Mouse (Mus musculus) limb, embryonic 11.5 days (tissue): ENCODE measurements around the gene Nppb. TPM values are rescaled to one million over a fixed set of nuclear protein-coding genes. Genes with fewer than 3 reads are reported as not detected.

Source experiments
- ATAC-seq: fragments of 200-750 bp; cut with Nextera tagmentation; 2 replicates; pipeline ENCODE4 v1.8.0; 2017; ENCODE audit warnings: low read depth; ENCODE audit not compliant: insufficient number of reproducible peaks, low FRiP score, low TSS enrichment
- DNase-seq: peaks from one replicate; pipeline ENCODE4 v3.0.0-alpha.2; 2015; ENCODE audit warnings: low spot score
- H3K27ac ChIP-seq: fragments of 300-500 bp; sonication (generic); replicated peaks from 2 replicates; pipeline ENCODE4 v1.5.1; 2014; ENCODE audit warnings: low read depth, mild to moderate bottlenecking, low read length
- H3K27me3 ChIP-seq: fragments of 300-500 bp; sonication (generic); 2 replicates; pipeline ENCODE4 v1.6.1; 2014; ENCODE audit warnings: mild to moderate bottlenecking, low read length, mixed read lengths; ENCODE audit not compliant: control insufficient read depth, insufficient read depth
- H3K36me3 ChIP-seq: fragments of 300-500 bp; sonication (generic); 2 replicates; pipeline ENCODE4 v1.6.1; 2014; ENCODE audit warnings: mild to moderate bottlenecking, low read length, moderate library complexity, mixed read lengths; ENCODE audit not compliant: control insufficient read depth, insufficient read depth
- H3K4me1 ChIP-seq: fragments of 300-500 bp; sonication (generic); 2 replicates; pipeline ENCODE4 v1.6.1; 2014; ENCODE audit warnings: low read length, mixed read lengths; ENCODE audit not compliant: control insufficient read depth, insufficient read depth
- H3K4me2 ChIP-seq: fragments of 300-500 bp; sonication (generic); 2 replicates; pipeline ENCODE4 v1.6.1; 2014; ENCODE audit warnings: low read depth, mild to moderate bottlenecking, moderate library complexity; ENCODE audit not compliant: severe bottlenecking
- H3K4me3 ChIP-seq: fragments of 300-500 bp; sonication (generic); 2 replicates; pipeline ENCODE4 v1.5.1; 2014; ENCODE audit warnings: low read depth, low read length
- H3K9ac ChIP-seq: fragments of 300-500 bp; sonication (generic); 2 replicates; pipeline ENCODE4 v1.6.1; 2014; ENCODE audit warnings: mild to moderate bottlenecking, low read length
- H3K9me3 ChIP-seq: fragments of 300-500 bp; sonication (generic); 2 replicates; pipeline ENCODE4 v1.6.1; 2016; ENCODE audit warnings: low read length; ENCODE audit not compliant: control insufficient read depth
- WGBS: fragments of 180-500 bp; shearing (Covaris S2); extraction: QIAGEN DNeasy Blood & Tissue Kit; methylation state at CpG from one replicate; pipeline ENCODE4 v1.1.7; 2014; 5-methylcytosine and 5-hydroxymethylcytosine counted together
- polyA plus RNA-seq: library from polyadenylated mRNA; unstranded; fragments of >200 nt; fragmentation: Nextera tagmentation; extraction: Ambion mirVana; gene quantifications from 2 replicates; pipeline ENCODE4 v1.2.1, GENCODE M21; 2014

The Nppb gene
- polyA plus RNA-seq, 1 experiment from 2014 or later: not detected

GRCm38 (mm10) chr4:147963623-147964022, 22.0 kb upstream of the Nppb start:
- H3K36me3 ChIP-seq: no peaks in the 10 kb centered on the region
- H3K9me3 ChIP-seq: no peaks in the 10 kb centered on the region
- WGBS: 88% methylated on average over 15 of the region's 15 CpGs
- H3K4me2 ChIP-seq: no peak overlapping the region
- DNase-seq: no peak
- no peaks in the 10 kb centered on the region for H3K27me3 ChIP-seq
- H3K4me1 ChIP-seq: no peaks in the 10 kb centered on the region
- H3K9ac ChIP-seq: no peak overlapping the region
- H3K27ac ChIP-seq: no peak overlapping the region
- H3K4me3 ChIP-seq: no peak overlapping the region
- no peak for ATAC-seq

GRCm38 (mm10) chr4:147965712-147966111, 19.9 kb upstream of the Nppb start:
- no peak overlapping the region for H3K27ac ChIP-seq
- H3K4me1 ChIP-seq: no peaks in the 10 kb centered on the region
- DNase-seq: no peak
- H3K27me3 ChIP-seq: no peaks in the 10 kb centered on the region
- H3K9ac ChIP-seq: no peak overlapping the region
- WGBS: 73% methylated on average over 7 of the region's 7 CpGs
- H3K4me2 ChIP-seq: no peak overlapping the region
- no peak overlapping the region for H3K4me3 ChIP-seq
- no peak for ATAC-seq
- H3K36me3 ChIP-seq: no peaks in the 10 kb centered on the region
- H3K9me3 ChIP-seq: no peaks in the 10 kb centered on the region

- Histone ChIP-seq H3K27me3 (no peaks in the 10 kb centered on the region), H3K36me3 (no peaks in the 10 kb centered on the region), H3K4me3 (no peak overlapping the region), H3K9me3 (no peaks in the 10 kb centered on the region), H3K4me2 (no peak overlapping the region), H3K9ac (no peak overlapping the region), H3K27ac (no peak overlapping the region), H3K4me1 (no peaks in the 10 kb centered on the region)
- no peak for ATAC-seq
- WGBS: 85% methylated on average over 2 of the region's 2 CpGs
- DNase-seq: no peak
Observed at GRCm38 (mm10) chr4:147968816-147969215, 16.8 kb upstream of the Nppb start.

GRCm38 (mm10) chr4:147969337-147969736, 16.3 kb upstream of the Nppb start:
- Histone ChIP-seq H3K4me3 (no peak overlapping the region), H3K27me3 (no peaks in the 10 kb centered on the region), H3K4me1 (no peaks in the 10 kb centered on the region), H3K36me3 (no peaks in the 10 kb centered on the region), H3K27ac (no peak overlapping the region), H3K4me2 (no peak overlapping the region), H3K9ac (no peak overlapping the region), H3K9me3 (no peaks in the 10 kb centered on the region)
- ATAC-seq: no peak
- no peak for DNase-seq
- 54% methylated on average over 9 of the region's 9 CpGs for WGBS

- 83% methylated on average over 3 of the region's 3 CpGs for WGBS
- H3K27me3 ChIP-seq: no peaks in the 10 kb centered on the region
- H3K4me2 ChIP-seq: no peak overlapping the region
- H3K9me3 ChIP-seq: no peaks in the 10 kb centered on the region; the same call in 1 of the 2 replicates
- H3K4me1 ChIP-seq: no peaks in the 10 kb centered on the region
- no peak overlapping the region for H3K4me3 ChIP-seq
- no peak overlapping the region for H3K9ac ChIP-seq
- no peaks in the 10 kb centered on the region for H3K36me3 ChIP-seq
- ATAC-seq (no peak), DNase-seq (no peak)
- no peak overlapping the region for H3K27ac ChIP-seq
Observed at GRCm38 (mm10) chr4:147976237-147976636, 9.4 kb upstream of the Nppb start.

- WGBS: 74% methylated on average over 4 of the region's 4 CpGs
- ATAC-seq: no peak
- H3K4me2 ChIP-seq: no peak overlapping the region
- no peaks in the 10 kb centered on the region; the same call in 1 of the 2 replicates for H3K9me3 ChIP-seq
- no peaks in the 10 kb centered on the region for H3K4me1 ChIP-seq
- no peaks in the 10 kb centered on the region for H3K36me3 ChIP-seq
- no peak for DNase-seq
- H3K9ac ChIP-seq: no peak overlapping the region
- H3K4me3 ChIP-seq: no peak overlapping the region
- no peaks in the 10 kb centered on the region for H3K27me3 ChIP-seq
- no peak overlapping the region for H3K27ac ChIP-seq
Observed at GRCm38 (mm10) chr4:147977726-147978125, 7.9 kb upstream of the Nppb start.

GRCm38 (mm10) chr4:147978391-147978790, 7.2 kb upstream of the Nppb start:
- no peak for DNase-seq
- 88% methylated on average over 6 of the region's 6 CpGs for WGBS
- Histone ChIP-seq H3K9me3 (no peaks in the 10 kb centered on the region; the same call in 1 of the 2 replicates), H3K27me3 (no peaks in the 10 kb centered on the region), H3K4me2 (no peak overlapping the region), H3K27ac (no peak overlapping the region), H3K9ac (no peak overlapping the region), H3K4me1 (no peaks in the 10 kb centered on the region), H3K36me3 (no peaks in the 10 kb centered on the region), H3K4me3 (no peak overlapping the region)
- ATAC-seq: no peak

GRCm38 (mm10) chr4:147979441-147979860, 6.1 kb upstream of the Nppb start:
- Histone ChIP-seq H3K27ac (no peak overlapping the region), H3K4me3 (no peak overlapping the region), H3K9me3 (no peaks in the 10 kb centered on the region; the same call in 1 of the 2 replicates), H3K36me3 (no peaks in the 10 kb centered on the region), H3K4me1 (no peaks in the 10 kb centered on the region), H3K9ac (no peak overlapping the region), H3K4me2 (no peak overlapping the region), H3K27me3 (no peaks in the 10 kb centered on the region)
- DNase-seq (no peak), ATAC-seq (no peak)
- 83% methylated on average over 7 of the region's 7 CpGs for WGBS

GRCm38 (mm10) chr4:147993571-147994095, 8.0 kb downstream of the Nppb start:
- Histone ChIP-seq H3K36me3 (no peaks in the 10 kb centered on the region), H3K27me3 (no peaks in the 10 kb centered on the region), H3K27ac (no peak overlapping the region), H3K9ac (no peak overlapping the region), H3K9me3 (no peaks in the 10 kb centered on the region), H3K4me1 (no peaks in the 10 kb centered on the region), H3K4me2 (no peak overlapping the region), H3K4me3 (no peak overlapping the region)
- WGBS: 72% methylated on average over 7 of the region's 7 CpGs
- ATAC-seq (no peak), DNase-seq (no peak)
